Mouse (Mus musculus) kidney, adult 2 months (tissue): ENCODE measurements around the gene Dohh.

Source experiments
- CTCF ChIP-seq: fragments of 200-500 bp; conservative IDR thresholded peaks from 2 replicates; pipeline ENCODE4 v1.5.1; 2011; ENCODE audit warnings: low read depth, mild to moderate bottlenecking, control low read depth, low read length, moderate library complexity, mixed read lengths; ENCODE audit not compliant: insufficient read depth, insufficient read length
- POLR2A ChIP-seq: fragments of 200-500 bp; IDR thresholded peaks from one replicate; pipeline ENCODE4 v1.6.1; 2011; ENCODE audit warnings: low read depth, low read length, control low read depth

DNA sequence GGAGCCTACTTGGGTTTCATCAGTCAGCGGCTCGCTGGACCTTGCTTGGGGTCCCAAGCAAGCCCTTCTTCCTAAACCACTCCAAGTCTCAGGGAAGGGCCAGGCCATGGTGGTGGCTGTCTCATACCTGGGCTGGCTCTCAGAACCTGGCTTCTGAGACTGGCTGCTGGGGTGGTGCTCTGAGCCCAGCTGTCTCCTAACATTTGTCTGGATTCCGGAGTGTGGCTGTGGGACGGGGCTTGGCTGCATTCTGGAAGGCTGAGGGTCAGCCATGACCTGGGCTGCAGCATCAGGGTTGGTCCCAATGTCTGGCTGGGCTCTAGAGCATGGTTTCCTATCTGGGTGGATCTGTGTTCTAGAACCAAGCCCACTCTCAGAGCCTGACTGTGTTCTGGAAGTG, 47.7 kb upstream of the Dohh start:
- no peak for TF ChIP-seq POLR2A
- TF ChIP-seq CTCF, result no peak
